Mouse (Mus musculus) E14TG2a.4 (cell line): Measurements from ENCODE around the gene Cdc25a.
A peak's percentile ranks its signal among the peaks of the same experiment; 100 is the strongest.

Experiments used
- CTCF ChIP-seq: conservative IDR thresholded peaks from 2 replicates; pipeline ENCODE4 v1.5.1; 2014; ENCODE audit warnings: low read length
- NANOG ChIP-seq: IDR thresholded peaks from 2 replicates; pipeline ENCODE4 v1.6.1; 2014; ENCODE audit warnings: borderline replicate concordance, low read length, mixed read lengths
- POU5F1 ChIP-seq: IDR thresholded peaks from 2 replicates; pipeline ENCODE4 v1.6.1; 2014; ENCODE audit warnings: low read length, borderline replicate concordance

GRCm38 (mm10) chr9:109909926-109910325 is 34.5 kb downstream of the Cdc25a start:
- no peak for TF ChIP-seq CTCF
- TF ChIP-seq POU5F1 = no peak
- peak; percentile 92 for TF ChIP-seq NANOG
